Mouse (Mus musculus) gonadal fat pad, adult 2 months (tissue): ENCODE measurements around the gene Rab6a. TPM values are rescaled to one million over a fixed set of nuclear protein-coding genes. Genes with fewer than 3 reads are reported as not detected.

Experiments
- DNase-seq: peaks from one replicate; pipeline ENCODE4 v3.0.0-alpha.2; 2012; ENCODE audit warnings: low read depth
- polyA plus RNA-seq: library from polyadenylated mRNA; depleted of rRNA; stranded (reverse); fragments of >200 nt; gene quantifications from 2 replicates; pipeline ENCODE4 v1.2.3, GENCODE M21; 2012; rRNA removed

The Rab6a gene
- polyA plus RNA-seq, 1 experiment = 21.3 TPM

DNA sequence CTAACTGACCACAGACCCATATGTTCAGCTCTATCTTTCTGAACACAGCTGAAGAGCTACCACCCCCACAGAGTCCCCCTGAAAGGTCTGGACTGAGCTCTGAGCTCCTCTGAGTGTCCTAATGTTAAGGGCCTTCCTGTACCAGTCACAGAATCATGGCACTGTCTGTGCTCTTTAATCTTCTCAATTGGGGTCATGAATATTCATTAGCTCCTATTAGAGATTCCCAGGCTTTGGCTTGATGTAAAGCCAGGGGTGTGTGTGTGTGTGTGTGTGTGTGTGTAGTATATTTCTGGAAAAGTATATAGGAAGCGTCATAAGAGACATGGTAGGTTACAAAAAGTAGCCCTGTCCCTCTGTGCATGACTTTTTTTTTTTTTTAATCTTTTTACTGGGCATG, 76.0 kb downstream of the Rab6a start:
- DNase-seq = no peak

GRCm38 (mm10) chr7:100684081-100684480, 76.9 kb downstream of the Rab6a start:
- no peak for DNase-seq

GRCm38 (mm10) chr7:100684538-100684937, 77.3 kb downstream of the Rab6a start:
- DNase-seq = no peak

- DNase-seq = no peak
Measured at GRCm38 (mm10) chr7:100685061-100686030, 78.1 kb downstream of the Rab6a start.

DNA sequence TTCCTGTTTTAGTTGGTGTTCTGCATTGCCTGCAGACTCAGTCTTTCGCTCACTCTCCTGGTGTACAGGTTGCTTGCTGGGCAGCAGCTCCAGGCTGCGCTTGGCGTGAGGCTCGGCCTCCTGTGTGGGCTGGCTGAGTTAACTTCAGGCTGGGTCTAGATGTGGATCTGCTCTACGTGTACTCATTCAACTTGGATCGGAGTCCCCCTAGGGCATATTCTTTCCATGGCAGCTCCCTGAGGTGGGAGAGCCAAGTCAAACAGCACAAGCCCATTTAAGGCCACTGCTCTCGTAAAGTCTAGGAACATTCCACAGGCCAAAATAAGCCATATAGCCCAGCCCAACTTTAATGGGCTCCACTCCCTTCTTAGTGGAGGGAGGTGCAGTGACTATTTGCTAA, 81.3 kb downstream of the Rab6a start:
- DNase-seq = no peak

Other genes starting within 250 kb of the Rab6a start
- 18.4 and 20.1 TPM in 2 replicates for gene C2cd3, start 235.2 kb upstream of the Rab6a start, polyA plus RNA-seq
- gene Ppme1, start 235.1 kb upstream of the Rab6a start, polyA plus RNA-seq = 89.1 and 95.3 TPM in 2 replicates
- gene Ucp3, start 134.4 kb upstream of the Rab6a start, polyA plus RNA-seq = 8.5 and 11.9 TPM in 2 replicates
- gene Ucp2, start 114.1 kb upstream of the Rab6a start, polyA plus RNA-seq = 511 and 529 TPM in 2 replicates
- gene Dnajb13, start 92.5 kb upstream of the Rab6a start, polyA plus RNA-seq = 4.1 and 5.7 TPM in 2 replicates
- 16.9 and 21.3 TPM in 2 replicates for gene Coa4, start 70.3 kb upstream of the Rab6a start, polyA plus RNA-seq
- 18.6 and 24.7 TPM in 2 replicates for gene Mrpl48, start 891 bp downstream of the Rab6a start, polyA plus RNA-seq
- gene Plekhb1, start 55.0 kb downstream of the Rab6a start, polyA plus RNA-seq = 27.1 and 35.8 TPM in 2 replicates
- gene Fam168a, start 99.2 kb downstream of the Rab6a start, polyA plus RNA-seq = 58.8 and 64.3 TPM in 2 replicates